Mouse (Mus musculus): ENCODE data around the gene Lhx8.

Lhx8 gene

GRCm38 (mm10) chr3:154321921-154322574 lies 8.4 kb downstream of the Lhx8 start:
- no peak for DNase-seq (ENCODE audit: low spot score in 2 of 2)

DNA sequence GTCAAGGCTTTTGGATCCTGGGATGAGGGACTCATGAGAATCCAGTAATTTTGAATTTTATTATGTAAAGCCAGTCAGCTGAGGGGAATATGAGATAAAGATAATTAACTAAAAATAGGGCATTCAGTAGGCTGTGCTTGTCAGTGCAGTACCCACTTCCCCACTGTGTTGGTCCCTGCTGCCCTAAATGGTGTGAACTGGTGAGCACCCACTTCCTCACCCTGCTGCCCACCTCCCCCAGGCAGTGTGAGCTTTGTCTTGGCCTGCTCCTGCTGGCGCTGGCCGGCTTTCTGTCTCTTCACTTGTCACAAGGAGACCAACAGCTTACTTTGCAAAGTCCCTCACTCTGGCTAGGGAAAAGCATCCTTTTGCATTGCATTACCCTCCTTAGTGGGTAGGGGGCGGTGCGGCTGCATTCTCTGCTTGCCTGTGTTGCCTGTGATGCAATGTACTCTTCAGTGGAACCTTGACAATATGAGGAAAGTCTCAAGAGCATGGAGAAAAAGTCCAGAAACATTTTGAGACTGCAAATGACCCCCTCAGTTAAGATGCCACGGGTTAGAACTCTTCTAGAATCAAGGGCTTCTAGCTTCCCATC lies 12.7 kb downstream of the Lhx8 start:
- no peak for DNase-seq (ENCODE audit: low spot score in 2 of 2)

GRCm38 (mm10) chr3:154305163-154305884 lies 25.1 kb downstream of the Lhx8 start:
- DNase-seq (ENCODE audit: low spot score in 2 of 2), result no peak

DNA sequence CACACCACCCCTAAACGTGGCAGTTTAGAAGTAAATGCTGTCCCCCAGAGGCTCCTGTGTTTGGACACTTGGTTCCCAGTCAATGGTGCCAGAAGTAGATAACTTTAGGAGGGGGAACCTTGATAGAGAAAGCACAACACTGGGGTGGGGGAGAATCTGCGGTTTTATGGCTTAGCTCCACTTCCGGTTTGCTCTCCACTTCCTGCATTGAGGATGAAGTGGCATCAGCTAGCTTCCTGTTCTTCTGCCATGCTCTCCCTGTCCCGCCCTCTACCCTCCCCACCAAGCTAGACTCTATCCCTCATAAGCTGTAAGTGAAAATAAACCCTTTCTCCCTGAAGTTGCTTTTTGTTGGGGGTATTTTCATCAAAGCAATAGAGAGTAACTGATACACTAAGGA lies 29.4 kb downstream of the Lhx8 start:
- DNase-seq (ENCODE audit: low spot score in 2 of 2), result no peak

DNA sequence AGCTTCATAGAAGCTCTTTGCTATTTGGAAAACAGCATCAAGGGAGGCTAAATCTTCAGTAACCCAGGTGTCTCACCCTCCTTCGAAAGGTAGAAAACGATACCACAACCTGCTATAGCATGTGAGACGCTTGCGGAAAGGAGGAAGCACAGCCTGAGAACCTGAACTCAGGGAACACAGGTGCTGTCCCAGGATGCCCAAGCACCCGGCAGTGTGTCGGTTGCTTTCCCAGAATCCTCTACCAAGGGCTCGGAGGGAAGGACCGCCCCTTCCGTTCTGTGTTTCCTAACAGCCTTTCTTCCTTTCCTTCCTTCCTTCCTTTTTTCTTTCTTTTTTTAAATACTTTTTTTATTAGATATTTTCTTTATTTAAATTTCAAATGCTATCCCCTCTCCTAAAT lies 30.5 kb downstream of the Lhx8 start:
- DNase-seq (ENCODE audit: low spot score in 2 of 2), result no peak

DNA sequence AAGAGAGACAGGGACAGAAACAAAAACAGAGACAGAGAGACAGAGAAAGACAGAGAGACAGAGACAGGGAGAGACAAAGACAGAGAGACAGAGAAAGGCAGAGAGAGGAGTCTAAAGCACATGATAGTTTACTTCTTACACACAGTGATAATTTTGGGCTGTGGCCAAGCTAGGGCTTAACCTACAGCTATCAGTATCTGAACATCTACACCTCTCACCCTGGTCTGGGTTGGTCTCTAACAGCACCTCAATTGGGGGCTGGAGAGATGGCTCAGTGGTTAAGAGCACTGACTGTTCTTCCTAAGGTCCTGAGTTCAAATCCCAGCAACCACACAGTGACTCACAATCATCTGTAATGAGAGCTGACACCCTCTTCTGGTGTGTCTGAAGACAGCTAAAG lies 32.0 kb downstream of the Lhx8 start:
- no peak for DNase-seq (ENCODE audit: low spot score in 2 of 2)

DNA sequence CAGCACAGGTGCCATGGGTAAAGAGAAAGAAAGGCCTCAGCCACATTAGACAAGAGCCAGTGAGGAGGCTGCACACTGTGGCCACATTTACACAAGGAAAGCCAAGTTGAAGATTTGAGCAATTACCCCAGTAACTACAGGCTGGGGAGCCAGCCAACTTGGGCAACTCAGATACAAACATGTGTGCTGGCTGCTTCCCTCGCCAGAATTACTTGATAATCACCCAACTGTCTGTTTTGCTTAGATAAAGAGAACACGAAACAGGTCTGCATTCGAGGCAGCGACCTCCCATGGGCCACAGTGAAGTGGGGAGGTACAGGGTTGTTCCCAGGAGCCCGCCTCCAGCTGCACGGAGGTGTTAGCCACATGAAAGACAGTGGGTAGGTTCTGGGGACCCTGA lies 33.0 kb downstream of the Lhx8 start:
- no peak for DNase-seq (ENCODE audit: low spot score in 2 of 2)

GRCm38 (mm10) chr3:154294924-154295834 lies 35.3 kb downstream of the Lhx8 start:
- DNase-seq (ENCODE audit: low spot score in 2 of 2), result no peak

DNA sequence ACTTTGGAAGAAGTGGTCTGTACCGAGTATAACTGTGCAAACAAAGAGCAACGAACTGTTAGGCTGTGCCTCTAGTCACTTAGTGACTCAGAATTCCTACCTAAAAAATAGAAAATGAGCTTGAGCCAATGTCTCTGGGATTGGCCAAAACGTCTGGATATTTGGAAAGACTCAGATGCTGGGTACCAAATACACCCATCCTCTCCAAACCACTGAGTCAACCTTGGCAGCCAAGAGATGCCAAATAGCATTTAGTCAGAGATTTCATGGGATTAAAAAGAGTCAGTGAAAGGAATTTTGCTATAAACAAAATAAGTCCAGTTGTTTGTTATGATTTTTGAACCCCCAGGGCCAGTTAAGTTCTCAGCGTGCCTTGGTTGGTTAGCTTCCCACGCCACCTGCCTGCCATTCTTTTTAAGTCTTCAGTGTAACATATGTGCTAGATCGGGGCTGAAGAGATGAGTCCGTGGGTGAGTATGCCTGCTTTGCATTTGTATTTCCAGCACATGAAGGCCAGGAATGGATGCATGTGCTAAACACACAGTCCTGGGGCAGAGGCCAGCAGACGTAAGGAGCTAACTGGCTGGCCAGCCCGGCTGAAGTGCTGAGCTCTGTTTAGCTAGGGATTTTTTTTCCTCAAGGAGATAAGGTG lies 36.5 kb downstream of the Lhx8 start:
- DNase-seq (ENCODE audit: low spot score in 2 of 2), result peak in 1 of 2 experiments; percentile 65

DNA sequence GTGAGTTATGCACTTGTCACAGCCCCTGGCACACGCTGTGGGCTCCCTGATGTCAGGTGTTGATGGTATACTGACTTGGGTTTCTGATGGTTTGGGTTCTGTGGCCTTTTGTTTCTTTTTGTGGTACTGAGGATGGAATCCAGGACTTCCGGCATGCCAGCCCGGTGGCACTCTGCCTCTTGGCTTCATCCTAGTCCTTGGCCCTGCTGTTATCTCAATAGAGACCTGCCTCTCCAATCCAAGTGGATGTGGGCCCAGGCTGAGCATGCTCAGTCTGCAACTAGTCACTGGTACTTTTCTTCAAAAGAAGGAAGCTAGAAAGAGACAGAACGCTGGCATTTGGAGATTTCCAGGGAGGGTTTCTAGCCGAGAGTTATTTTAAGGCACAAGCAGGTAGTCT lies 38.3 kb downstream of the Lhx8 start:
- DNase-seq (ENCODE audit: low spot score in 2 of 2), result no peak

- no peak for DNase-seq (ENCODE audit: low spot score in 2 of 2)
Observed at GRCm38 (mm10) chr3:154290351-154290750, 40.1 kb downstream of the Lhx8 start.

DNA sequence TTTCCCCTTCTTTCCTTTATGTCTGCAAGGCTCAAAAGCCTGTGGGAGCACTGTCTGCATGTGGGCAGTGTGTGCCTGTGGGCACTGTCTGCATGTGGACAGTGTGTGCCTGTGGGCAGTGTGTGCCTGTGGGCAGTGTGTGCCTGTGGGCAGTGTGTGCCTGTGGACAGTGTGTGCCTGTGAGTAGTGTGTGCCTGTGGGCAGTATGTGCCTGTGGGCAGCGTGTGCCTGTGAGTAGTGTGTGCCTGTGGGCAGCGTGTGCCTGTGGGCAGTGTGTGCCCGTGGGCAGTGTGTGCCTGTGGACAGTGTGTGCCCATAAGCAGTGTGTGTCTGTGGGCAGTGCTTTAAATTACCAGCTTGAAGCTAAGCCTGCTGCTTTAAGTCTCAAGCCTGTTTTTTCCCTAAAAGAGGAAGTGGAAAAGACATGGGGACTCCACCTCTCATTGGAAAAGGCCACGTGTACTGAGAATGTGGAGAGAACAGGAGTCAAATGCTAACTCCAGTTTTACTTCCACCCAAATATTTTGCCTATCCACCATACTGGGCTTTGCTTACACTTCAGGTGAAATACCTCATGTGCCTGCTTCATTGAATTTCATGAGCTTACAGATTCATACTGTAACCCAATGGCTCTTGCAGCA lies 41.9 kb downstream of the Lhx8 start:
- DNase-seq (ENCODE audit: low spot score in 2 of 2), result peak; percentile 19 to 40

DNA sequence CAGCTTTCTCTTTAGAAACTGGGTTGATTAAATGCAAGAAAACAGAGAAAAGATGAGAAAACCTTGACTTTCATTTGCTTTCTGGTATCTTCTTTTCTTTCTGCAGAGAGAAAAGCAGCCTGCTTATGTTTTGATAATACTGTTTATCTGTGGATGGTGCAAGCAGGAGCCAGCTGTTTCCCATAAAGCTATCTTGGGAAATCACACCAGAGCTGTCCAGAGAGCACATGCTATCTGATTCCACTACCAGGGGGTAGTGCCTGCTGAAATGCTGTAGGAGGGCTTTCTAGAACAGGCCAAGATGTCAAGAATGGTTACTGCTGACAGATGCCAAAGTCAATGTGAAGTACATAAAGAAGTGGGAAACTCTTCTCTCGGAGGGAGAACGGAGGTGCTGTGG lies 43.2 kb downstream of the Lhx8 start:
- no peak for DNase-seq (ENCODE audit: low spot score in 2 of 2)

DNA sequence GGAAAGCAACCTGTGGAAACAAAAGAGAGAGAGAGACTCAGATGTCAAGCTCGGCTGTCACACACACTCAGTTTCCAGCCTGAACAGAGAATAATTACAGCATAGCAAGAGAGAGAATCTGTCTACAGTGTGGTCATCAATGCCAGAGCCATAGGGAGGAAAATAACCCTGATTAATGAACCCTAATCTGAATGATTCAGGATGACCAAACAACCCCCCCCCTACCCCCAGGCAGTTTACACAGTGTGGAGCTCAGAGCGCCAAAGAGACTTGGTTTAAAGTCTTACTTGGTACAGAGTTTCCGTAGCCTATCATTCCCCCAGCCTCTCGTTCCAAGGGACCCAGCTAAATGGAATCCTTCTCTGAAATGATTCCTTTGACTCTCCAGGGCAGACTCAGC lies 45.1 kb downstream of the Lhx8 start:
- DNase-seq (ENCODE audit: low spot score in 2 of 2), result no peak

- no peak for DNase-seq (ENCODE audit: low spot score in 2 of 2)
Observed at GRCm38 (mm10) chr3:154284260-154284659, 46.2 kb downstream of the Lhx8 start.

- DNase-seq (ENCODE audit: low spot score in 2 of 2), result no peak
Observed at GRCm38 (mm10) chr3:154274681-154275080, 55.8 kb downstream of the Lhx8 start.

- peak; percentile 42 to 72 for DNase-seq (ENCODE audit: low spot score in 2 of 2)
Observed at GRCm38 (mm10) chr3:154269757-154270366, 60.6 kb downstream of the Lhx8 start.

- DNase-seq (ENCODE audit: low spot score in 2 of 2), result no peak
Observed at GRCm38 (mm10) chr3:154268313-154268712, 62.1 kb downstream of the Lhx8 start.

- DNase-seq (ENCODE audit: low spot score in 2 of 2), result no peak
Observed at GRCm38 (mm10) chr3:154257312-154257711, 73.1 kb downstream of the Lhx8 start.
